Mouse (Mus musculus) layer of hippocampus, adult 11-12 months (tissue): ENCODE data around the gene Crb2.

Experiments
- DNase-seq: peaks from one replicate; pipeline ENCODE4 v3.0.0; 2022; ENCODE audit warnings: low spot score

The Crb2 gene

DNA sequence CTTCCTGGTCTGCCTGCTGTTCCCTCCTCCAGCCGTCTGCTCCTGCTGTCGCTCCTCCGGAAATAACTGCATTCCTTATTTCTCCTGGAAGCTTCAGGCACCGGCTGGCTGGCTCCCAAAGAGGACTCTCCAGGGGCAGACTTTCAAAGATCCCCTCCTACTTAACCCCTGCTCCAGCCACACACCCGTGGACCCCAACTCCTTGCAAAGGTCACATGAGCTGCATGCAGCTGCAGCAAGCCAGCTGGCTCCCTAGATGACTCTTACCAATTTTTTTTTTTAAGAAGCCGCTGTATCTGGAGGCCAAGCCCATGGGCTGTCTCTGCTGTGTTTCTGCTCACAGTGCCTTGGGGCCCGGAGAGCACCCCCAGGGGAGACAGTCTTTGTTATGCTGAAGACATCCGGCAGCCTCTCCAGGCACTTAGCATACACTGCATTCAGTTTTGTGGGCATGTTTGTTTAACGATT, 8.9 kb upstream of the Crb2 start:
- peak; percentile 63 for DNase-seq

- DNase-seq: no peak
Measured at GRCm38 (mm10) chr2:37767739-37768138, 8.3 kb upstream of the Crb2 start.

DNA sequence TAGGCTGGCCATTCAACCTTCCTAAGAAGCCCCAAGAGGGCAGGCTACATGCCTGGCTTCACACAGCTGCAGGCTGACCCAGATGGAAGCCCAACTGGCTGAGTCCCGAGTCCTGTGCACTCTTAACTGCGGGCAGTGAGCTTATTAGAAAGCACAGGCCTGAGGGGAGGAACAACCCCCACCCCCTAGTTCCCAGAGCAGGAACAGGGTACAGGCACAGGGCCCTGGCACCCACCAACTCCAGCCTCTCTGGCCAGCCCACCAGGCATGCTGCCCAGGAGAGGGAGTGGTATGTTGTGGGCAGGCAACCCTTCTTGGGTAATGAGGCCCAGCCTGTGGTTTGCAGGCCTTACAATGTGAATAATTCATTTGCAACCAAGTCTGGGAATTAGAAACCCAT, 7.1 kb upstream of the Crb2 start:
- peak; percentile 65 for DNase-seq

DNA sequence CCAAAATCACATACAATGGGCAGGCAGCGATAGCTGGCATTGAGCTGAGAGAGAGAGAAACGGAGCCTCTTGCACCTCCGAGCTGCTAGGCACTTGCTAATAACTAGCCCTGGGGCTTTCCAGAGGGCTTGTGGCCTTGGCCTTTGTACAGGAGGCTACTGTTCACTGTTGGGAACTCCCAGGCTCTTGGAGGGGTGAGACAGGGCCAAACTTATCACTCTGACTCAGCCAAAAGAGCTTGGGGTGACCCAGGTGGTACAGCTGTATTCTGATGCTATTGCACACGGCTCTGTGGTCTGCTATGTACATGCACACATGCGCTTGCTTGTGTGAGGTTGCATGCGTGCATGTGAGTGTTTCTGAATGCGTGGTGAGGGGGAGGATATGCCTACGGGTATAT, 6.3 kb upstream of the Crb2 start:
- no peak for DNase-seq

DNA sequence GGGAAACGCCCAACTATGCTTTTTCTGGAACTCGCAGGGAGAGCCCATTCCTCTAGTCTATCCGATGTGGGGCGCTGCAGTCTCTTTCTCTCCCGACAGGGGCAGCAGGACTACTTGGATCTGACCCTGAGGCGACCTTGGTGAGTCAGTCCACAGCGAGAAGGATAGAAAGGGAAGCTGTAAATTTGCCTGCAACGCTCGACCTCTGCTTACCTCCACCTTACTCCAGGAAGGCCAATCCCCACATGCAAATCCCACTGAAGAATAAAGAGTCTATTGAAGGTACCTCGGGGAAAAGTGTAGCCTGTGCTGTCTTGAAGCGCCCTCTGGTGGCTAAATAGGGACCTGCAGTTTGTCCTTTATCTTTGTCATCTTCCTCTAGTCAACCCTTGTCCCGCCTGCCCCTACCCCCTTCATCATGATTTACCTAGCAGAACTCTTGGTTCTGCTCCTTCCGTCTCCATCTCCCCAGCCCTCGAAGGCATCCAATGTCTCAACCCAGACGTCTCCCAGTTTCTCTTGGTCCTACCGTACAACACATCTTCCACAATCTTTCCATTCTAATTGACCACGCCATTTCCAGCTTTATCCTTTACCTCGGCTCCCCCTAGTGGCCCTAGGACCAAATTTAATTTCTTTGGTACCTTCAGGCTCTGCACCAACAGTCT, 4.3 kb upstream of the Crb2 start:
- peak; percentile 95 for DNase-seq

DNA sequence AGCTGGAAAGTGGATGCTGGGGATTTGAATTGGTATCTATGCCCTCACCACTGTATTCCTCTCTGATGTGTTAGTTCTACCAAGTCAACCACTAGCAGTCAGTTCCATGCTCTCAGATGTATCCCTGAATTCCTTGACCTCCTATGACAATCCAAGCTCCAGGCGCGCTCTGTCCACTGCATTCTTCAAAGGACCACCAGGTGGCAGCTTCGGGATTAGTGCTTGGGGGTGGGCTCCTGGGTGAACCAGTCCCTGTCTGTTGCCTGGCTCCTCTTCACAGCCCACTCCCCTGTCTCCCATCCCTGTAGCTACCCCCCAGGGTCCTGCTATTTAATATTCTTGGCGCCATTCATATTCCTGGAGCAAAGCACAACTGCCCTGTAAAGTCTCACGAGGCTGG, 1.5 kb upstream of the Crb2 start:
- DNase-seq: peak; percentile 55

GRCm38 (mm10) chr2:37776611-37777411, 762 bp downstream of the Crb2 start:
- no peak for DNase-seq

DNA sequence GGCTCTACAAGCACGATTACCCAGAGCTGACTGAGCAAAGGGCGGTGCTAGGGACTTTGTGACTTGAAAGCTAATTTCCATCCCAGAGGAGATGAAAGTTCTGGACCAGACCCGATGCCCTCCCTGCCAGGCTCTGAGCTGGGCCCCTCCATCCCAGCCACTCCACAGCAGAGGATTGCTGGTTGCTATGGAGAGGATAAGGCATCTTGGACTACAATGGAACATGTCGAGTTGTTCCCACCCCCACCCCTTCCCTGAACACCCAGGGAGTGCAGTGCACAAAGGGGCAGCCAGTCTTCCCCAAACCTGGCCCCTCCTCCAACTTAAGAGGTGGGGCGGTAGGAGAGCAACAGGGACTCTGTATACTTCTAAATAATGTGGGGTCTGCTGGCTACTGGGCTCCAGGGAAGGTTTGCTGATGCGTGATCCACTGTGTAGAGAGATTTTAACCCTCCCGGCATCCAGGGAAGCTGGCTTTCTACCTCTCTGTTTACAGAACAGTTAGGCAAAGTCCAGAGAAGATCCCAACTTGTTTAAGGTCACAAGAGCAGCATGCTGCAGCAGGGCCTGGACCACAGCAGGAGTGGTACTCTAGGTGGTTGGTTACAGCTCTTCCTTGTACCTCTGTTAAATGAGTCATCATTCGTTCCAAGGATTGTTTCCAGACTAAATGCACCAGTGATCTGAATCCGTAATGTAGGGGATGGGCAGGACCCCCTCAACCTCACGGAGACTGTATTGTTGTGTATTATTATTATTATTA, 2.1 kb downstream of the Crb2 start:
- DNase-seq: no peak

- no peak for DNase-seq
Measured at GRCm38 (mm10) chr2:37780270-37780929, 4.4 kb downstream of the Crb2 start.

DNA sequence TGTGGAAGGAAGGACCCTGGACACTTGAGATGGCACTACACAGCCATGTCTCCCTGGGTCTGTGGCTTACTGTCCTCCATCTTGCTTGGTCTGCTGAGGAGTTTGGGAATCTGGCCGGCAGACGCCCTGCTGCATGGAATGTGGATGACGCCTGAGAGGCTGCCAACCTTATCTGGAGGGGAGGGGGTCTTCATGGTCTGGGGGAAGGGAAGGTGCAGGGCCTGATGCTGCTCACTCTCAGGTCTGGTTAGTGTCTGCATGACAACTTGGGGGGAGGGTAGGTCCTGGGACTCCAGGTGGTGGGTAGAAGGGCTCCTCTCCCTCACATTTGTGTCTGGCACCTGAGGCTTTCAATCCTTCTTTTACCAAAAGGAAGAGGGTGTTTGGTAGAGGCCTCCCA, 5.4 kb downstream of the Crb2 start:
- no peak for DNase-seq

- DNase-seq: no peak
Measured at GRCm38 (mm10) chr2:37782002-37782401, 6.0 kb downstream of the Crb2 start.

DNA sequence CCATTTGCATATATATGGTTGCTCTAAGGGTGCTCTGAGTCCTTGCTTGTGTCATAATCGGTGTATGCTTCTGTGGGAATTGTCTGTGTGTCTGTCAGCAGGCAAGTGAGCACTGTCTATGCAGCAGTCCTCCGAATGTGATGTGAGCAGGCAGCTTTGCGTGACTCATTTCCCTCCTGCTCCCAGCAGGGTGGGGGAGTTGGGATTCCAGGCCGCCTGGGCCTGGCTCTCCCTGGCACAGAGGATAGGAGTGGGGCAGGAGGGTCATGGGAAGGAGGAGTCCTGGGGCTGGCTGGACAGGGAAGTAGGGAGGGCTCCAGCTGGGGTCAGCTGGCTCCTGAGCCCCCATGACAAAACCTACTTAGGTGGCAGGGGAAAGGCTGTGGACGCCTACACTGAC, 8.4 kb downstream of the Crb2 start:
- DNase-seq: no peak

DNA sequence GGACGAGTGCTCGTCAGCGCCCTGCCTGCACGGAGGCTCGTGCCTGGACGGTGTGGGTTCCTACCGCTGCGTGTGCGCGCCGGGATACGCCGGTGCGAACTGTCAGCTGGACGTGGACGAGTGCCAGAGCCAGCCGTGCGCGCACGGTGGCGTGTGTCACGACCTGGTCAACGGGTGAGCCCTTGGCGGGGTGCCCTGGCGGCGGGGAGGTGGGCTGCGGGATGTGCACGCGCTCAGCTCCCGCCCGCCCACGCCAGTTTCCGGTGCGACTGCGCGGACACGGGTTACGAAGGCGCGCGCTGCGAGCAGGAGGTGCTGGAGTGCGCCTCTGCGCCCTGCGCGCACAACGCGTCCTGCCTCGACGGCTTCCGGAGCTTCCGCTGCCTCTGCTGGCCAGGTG, 10.4 kb downstream of the Crb2 start:
- no peak for DNase-seq

DNA sequence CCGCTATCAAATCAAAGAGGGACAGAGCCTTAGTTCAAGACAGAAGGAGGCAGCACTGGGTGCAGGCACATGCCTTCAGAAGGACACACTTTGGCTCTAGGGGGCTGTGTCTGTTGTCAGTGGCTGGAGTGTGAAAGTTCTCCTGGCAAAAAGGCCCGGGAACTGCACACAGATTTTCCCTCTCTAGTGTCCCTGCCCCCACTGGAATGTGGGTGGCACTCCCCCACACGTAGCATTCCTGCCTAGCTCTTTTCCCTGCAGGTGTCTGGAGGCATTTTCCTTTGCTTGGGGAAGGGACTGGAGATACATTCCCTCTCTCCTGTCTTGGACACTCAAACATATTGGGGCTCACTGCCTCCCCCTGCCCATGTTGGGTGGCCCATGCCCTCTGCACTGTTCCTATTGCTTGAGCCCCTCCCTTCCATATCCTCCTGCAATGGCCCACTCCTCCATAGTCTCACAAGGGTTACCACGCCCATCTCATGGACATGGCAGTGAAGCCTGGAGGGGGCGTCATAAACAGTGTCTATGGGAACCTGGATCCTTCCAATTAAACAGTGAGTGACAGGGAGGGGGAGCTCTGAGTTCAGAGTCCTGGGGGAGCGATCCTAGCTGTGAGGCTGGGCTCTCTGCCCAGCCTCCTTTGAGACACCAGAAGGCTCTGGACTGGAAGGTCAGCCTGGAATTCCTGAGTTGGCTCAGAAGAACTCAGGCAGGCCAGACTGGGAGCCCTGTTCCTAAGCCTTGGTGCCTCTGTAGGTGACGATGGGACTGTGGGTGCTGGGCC, 12.3 kb downstream of the Crb2 start:
- DNase-seq: no peak

GRCm38 (mm10) chr2:37789029-37789428, 13.0 kb downstream of the Crb2 start:
- DNase-seq: no peak

DNA sequence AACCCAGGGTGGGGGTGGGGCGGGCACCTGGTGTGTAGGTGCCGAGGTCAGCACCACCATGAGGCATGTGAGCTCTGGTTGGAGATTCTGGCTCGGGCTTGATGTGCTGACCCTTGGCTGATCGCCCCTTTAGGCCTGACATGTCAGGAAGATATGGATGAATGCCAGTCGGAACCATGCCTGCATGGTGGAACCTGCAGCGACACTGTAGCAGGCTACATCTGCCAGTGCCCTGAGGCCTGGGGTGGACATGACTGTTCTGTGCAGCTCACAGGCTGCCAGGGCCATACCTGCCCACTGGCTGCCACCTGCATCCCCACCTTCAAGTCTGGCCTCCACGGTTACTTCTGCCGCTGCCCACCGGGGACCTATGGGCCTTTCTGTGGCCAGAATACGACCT, 13.9 kb downstream of the Crb2 start:
- DNase-seq: no peak

DNA sequence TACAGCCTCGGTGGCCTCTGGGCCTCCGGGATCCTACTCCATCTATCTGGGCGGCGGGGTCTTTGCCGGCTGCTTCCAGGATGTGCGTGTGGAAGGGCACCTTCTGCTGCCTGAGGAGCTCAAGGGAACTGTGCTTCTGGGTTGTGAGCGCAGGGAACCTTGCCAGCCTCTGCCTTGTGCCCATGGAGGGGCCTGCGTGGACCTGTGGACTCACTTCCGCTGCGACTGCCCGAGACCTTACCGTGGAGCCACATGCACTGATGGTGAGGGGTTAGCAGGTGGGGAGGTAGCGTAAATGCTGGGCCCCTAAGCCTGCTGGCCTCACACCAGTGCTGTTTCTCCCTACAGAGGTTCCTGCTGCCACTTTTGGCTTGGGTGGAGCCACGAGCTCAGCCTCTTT, 14.7 kb downstream of the Crb2 start:
- DNase-seq: no peak

DNA sequence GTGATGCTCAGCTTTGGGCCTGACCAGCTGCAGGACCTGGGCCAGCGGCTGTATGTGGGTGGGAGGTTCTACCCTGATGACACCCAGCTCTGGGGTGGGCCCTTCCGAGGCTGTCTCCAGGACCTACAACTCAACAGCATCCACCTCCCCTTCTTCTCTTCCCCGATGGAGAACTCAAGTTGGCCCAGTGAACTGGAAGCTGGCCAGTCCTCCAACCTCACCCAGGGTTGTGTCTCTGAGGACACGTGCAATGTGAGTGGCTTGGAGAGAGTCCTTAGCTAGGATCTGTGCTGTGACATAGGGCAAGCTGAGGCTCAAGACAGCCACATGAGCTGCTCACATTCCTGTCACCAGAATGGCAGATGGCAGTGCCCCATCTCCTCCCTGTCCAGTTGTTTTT, 15.3 kb downstream of the Crb2 start:
- no peak for DNase-seq

DNA sequence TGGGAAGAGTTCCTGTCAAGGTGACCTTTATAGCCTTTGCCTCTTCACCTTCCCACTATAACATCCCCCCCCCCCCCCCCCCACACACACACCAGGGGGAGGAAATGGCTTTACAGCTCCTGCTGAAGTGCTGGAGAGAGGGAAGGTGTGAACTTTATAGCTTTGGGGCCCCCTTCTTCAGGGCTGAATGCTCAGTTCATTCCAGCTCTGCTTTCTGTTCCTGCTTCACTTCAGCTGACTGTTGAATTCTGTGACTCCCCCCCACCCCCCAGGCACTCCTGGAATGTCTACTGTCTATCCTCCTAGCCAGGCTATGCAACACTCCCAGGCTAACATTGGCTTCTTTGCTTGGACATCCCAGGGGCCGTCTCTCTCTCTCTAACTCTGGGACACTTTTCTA, 20.0 kb downstream of the Crb2 start:
- DNase-seq: no peak

- no peak for DNase-seq
Measured at GRCm38 (mm10) chr2:37797046-37797445, 21.0 kb downstream of the Crb2 start.

- no peak for DNase-seq
Measured at GRCm38 (mm10) chr2:37799137-37799536, 23.1 kb downstream of the Crb2 start.

DNA sequence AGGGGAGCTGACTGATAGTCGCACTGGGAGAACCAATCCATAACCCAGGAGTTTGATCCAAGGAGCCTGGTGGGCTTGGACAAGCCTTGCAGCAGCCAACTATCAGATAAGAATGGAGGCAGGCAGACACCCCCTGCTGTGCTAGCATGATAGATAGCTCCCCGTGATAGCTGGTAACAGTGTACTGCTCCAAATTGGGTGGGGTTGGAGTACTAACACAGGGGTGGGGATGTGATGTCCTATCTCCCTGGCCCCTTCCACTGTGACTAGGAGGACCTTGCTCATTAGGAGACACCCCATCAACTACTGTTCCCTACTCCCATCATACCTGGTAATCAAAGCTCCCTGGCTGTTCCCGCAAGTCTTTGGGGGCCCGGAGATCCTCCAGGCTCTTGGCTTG, 25.6 kb downstream of the Crb2 start:
- DNase-seq: no peak
